Mouse (Mus musculus): ENCODE data around the gene Nell2.

Gene Nell2

DNA sequence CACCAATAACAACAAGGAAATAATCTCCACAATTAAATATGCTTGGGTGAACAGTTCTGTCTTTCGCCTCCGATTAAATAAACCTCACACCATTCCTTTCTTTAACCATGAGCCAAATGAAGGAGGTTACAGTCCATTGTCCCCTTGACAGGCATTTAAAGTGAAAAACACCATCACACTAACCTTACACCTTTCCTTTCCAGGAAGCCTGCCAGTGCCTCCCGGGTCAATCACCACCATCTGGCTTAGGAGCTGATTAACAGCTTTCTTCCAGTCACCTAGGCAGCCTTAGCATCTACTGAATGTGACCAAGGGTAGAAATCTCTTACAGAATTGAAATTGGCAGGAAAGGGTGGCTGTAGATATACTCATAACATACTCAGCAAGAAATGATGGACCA is 371.5 kb downstream of the Nell2 start:
- ChIA-PET POLR2A (interaction anchor here in 1 of 4 experiments (0.6 kb wide), 1 partner anchor 93 kb away, joined by 3 read pairs; no protein-coding TSS in a partner anchor), CTCF (no interaction called here)

DNA sequence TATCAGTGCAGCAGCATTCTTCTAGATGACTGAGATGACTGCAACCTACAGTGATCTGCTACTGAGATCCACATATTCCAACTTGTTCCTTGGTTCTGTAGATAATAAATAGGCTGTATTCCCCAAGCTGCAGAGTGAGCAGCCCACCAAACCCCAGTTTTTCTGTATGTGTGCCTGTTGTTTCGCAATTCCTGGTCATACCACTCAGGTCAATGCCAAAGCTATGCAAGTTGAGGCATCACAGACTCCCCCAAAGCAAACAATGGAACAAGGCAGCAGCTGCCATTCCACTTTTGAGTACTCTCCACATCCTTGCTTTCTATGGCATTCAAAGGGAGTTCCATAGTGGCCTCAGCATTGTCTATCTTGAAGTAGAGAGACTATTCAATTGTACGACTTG is 383.2 kb downstream of the Nell2 start:
- POLR2A ChIA-PET, result no interaction called here
- CTCF ChIA-PET, result no interaction called here

DNA sequence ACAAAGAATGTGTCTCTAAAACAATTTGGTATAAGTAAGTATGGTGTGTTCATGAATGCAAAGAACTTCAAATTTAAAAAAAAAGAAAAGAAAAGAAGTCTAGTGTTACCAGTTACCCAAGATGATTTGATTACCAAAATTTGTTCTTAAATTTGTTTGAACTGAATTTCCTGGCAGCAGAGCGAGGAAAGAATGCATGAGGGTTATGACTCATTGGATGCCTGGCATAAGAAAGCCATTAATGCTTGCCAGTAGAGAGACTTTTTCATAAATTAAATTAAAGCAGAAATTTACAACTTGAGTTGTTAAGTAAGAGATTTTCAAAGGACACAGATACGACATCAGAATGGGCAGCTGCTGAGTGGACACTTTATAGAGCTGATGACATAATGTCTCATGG is 384.2 kb downstream of the Nell2 start:
- ChIA-PET POLR2A (no interaction called here), CTCF (no interaction called here)

DNA sequence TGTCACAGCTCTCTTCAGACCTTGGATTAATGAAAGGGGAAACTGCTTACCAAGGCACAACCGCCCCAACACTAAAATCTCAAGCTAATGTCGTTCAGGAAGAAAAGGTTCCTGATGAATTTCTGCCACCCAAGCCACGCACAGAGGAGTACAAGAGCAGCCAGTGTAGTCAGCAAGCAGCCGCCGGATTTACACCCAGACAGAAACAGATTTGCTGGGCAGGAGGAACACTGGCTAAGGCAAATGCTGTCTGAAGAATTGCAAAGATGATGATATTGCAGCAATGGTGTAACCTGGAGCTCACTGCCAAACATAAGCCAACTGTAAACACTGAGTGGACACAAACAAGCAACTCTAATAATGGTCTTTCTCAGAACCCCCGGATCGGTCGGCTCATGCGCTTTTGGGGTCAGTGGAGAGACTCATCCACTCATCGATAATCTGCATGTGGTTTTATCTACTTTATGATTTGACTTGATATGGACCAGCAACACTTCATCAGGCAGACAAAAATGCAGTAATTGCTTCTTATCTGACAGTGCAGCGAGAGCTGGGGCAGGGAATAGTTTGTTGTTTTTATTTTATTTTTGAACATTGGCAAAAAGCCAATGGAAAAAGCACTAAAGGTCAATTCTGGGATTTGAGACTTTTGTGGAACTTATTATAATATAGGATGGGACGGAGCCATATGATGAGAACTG is 389.5 kb downstream of the Nell2 start:
- ChIA-PET CTCF (no interaction called here), POLR2A (no interaction called here)

DNA sequence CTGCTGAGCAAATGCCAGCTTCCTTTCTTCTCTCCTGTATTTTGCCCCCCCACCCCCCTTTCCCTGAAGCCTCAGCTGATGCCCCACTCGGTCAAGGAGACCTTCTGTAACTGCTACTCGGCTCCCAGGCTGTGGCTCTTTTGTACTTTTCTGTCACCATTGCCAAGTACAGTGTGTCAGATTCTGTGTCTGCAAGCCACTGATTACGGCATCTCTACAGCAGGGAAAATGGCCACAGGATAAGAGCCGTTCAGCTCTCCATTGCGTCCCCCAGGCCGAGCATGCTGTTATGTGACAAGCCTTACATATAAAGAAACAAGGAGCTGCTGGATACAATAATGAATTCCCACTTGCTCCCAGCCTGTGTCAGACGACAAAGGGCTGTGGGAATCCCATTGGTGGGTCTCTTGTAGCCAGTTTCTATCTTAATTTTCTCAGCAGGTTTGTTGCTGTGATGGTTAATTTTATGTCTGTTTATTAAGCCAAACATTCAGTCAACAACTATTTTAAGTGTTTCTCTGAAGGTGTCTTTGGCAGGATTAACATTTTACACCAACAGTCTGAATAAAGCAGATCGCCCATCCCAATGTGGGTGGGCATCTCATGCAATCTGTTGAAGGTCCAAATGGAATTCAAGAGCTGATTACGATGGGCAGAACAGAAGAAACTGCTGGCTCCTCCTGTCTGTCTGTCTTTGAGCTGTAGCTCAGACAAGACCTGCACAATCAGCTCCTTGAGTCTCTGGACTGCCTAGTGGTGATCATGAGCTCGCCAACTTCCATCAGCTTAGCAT is 391.1 kb downstream of the Nell2 start:
- ChIA-PET POLR2A (interaction anchor here in 1 of 4 experiments (0.5 kb wide), 1 partner anchor 1104 kb away, joined by 3 read pairs; no protein-coding TSS in a partner anchor), CTCF (interaction anchor here in 1 of 4 experiments (0.6 kb wide), 1 partner anchor 249 kb away, joined by 5 read pairs; no protein-coding TSS in a partner anchor)

DNA sequence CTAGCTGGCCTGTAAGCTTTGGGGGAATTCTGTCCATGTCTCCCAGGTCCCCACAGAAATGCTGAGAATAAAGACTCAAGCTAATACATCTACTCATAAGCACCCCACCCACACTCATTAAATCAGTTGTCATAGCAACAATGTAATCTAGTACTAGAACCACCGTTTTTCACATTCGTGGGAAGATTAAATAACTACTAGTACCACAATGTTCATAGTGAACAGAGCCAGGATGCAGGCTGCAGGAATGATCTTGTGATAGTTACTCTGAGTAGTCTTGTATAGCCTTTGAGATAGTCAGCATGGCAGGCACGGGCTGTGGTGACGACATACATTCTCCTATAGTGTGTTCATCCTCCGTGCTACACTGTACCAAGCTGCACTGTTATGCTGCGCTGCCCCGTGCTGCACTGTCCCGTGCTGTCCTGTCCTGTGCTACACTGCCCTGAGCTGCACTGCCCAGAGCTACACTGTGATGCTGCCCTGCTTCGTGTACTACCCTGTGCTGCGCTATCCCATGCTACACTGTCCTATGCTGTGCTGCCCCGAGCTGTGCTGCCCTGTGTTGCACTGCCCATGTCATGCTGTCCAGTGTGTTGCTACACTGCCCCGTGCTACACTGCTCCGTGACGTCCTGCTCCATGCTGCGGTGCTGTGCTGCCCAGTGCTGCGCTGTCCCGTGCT is 392.3 kb downstream of the Nell2 start:
- ChIA-PET POLR2A (interaction anchor here in 2 of 4 experiments (0.5 to 0.6 kb wide), 2 partner anchors 545 to 1106 kb away, joined by 3 read pairs; no protein-coding TSS in a partner anchor), CTCF (interaction anchor here in 1 of 4 experiments (0.6 kb wide), 1 partner anchor 250 kb away, joined by 5 read pairs; no protein-coding TSS in a partner anchor)

DNA sequence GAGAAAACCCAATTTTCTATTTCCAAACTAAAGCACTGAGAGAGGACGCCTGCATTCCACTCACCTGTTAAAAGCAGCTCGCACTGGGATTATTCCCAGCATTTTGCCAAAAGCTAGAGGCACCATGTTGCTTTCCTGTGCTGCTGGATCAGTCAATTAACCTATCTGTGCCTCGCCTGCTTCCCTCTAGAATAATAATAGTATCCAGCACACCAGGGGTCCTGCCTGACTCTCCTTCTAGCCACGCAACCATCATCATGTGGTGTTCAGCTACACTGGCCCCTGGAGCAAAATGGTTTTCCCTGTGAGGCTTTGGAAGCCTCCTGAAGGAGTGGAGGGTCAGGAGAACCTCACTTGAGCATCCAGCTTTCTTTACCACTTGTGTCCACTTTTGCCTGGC is 397.0 kb downstream of the Nell2 start:
- ChIA-PET CTCF (interaction anchor here in 3 of 4 experiments (0.5 to 0.7 kb wide), 5 partner anchors 19 to 1909 kb away, joined by 3 to 4 read pairs (median 3); no protein-coding TSS in a partner anchor), POLR2A (interaction anchor here in 1 of 4 experiments (0.7 kb wide), 1 partner anchor 460 kb away, joined by 5 read pairs; no protein-coding TSS in a partner anchor)

DNA sequence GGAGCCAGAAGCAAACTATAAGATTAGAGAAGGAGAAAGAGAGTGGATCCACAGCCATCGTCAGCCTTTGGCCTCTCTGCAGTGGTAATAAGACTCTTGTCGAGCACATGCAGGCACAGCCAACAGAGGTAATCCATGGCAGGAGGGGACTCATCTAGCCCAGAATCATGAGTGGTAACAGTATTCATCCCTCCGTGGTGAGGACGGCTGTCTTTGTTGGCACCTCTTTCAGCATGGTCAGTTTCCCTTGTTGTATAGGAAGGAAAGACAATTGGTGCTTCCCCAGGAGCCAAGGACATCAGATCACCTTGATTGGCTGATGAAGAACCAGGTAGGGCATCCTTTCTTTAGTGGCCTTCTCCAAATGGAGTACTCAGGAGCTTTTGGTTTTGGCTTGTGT is 419.7 kb downstream of the Nell2 start:
- CTCF ChIA-PET, result no interaction called here
- POLR2A ChIA-PET, result no interaction called here

DNA sequence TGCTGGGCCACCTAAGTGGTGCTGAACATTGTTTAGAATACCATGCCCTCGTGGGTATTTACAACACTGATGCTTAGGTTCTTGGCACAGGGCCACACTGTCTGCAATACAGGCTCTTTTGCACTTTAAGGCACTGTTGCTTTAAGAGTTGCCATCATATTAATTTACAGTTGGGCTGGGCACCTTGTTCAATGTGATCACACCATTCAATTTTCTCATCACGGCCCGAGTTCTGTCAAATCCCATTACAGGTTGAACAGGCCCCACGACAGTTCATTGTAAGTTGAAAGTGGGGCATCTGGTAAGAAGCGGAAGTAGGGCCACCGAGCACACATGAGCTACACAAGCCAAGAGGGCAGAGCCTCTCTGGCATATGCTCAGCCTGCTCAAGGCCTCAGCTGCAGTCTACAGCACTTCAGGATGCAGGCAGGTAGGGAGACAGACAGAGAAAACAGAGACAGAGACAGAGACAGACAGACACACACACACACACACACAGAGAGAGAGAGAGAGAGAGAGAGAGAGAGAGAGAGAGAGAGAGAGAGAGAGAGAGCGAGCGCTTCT is 421.0 kb downstream of the Nell2 start:
- CTCF ChIA-PET, result no interaction called here

DNA sequence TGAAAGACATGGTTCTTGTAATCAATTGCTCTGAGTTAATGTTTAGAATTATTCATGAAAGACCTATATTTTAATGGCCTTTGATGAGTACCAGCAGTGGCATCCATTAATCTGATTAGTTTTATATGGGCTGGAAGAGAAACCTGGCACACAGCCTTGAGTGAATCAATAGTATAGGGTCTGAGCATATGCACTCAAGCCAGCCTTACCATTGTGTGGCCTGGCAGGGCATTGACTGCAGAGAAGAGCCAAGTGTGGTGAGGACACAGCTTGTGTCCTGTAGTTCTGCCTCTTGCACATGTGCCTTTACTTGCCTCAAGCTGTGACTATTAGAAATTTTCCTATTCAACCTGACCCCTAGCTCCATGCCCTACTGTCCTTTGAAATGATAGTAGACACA is 426.8 kb downstream of the Nell2 start:
- POLR2A ChIA-PET, result no interaction called here

More for the DNA sequence above, 421.0 kb downstream of the Nell2 start:
- POLR2A ChIA-PET, result no interaction called here

DNA sequence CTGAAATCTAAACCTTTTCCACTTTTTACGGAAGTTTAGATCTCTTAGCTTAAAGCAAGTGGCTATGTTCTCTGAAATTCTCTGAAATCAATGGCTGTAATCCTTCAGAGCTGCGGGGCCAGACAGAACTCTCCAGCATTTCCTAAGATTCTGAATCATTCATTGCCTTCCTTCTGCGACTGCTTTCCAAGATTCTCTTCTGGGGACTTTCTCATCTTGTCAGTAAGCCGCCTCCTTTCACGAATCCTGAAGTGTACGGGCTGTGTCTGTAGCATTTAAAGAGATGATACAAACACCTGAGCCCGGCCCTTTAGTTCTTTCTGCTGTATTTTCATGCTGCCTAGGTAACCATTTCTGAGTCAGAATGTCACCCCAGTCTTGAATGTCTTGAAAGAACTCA is 428.2 kb downstream of the Nell2 start:
- ChIA-PET CTCF (no interaction called here), POLR2A (no interaction called here)

More for the DNA sequence above, 426.8 kb downstream of the Nell2 start:
- CTCF ChIA-PET, result no interaction called here

DNA sequence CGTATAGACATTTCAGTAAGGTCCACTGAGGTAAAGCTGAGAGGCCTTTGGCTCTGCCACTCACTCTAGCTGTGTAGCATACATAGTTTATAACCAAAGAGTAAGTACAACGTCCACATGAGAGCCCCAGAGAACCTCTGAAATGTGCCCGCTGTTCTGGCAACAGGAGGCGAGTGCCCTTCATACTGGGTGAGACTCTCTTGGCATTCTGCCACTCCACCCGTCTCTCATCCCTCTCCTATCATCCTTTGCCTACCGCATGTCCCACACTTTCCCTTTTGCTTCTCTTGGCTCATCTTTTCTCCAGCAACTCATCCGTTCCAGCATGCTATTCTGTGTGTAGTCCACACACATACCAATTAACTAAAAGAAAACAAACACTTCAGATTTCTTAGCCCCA is 442.4 kb downstream of the Nell2 start:
- ChIA-PET CTCF (no interaction called here), POLR2A (no interaction called here)

DNA sequence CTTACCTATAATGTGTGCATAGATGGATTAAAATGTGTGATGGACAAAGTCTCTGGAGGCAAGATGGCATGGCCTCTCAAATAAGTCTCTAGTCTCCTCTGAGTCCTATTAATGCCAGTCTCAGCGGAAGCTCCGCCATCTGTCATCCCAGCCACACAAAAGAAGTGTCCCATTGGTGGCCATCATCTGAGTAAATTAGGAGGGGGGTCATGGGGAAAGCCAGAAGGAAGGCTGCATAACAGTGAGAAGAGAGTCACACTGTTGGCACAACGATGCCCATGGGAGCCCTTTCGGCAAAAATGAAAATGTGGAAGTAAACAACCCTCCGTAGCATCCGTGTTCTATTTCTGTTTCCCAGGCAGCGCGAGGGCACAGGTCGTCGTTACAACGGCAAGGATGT is 446.7 kb downstream of the Nell2 start:
- ChIA-PET CTCF (no interaction called here), POLR2A (interaction anchor here in 1 of 4 experiments (0.6 kb wide), 1 partner anchor 285 kb away, joined by 5 read pairs; no protein-coding TSS in a partner anchor)

DNA sequence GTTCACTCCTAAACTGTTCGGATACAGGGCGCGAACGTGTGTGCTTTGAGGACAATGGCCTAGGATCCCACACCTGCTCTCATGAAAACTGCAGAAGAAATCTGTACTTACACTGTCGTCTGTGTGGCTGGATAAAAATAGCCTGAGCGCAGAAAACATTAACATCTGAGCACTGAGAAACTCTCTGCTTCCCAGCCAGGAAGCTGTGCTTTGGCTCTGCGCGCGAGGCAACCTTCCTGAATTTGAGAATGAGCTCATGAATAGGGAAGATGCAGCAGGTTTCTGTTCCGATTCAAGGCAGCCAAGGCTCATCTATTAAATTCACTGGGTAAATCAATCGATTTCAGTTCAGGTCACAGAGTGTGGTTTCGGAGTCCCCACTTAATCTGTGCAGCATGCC is 453.0 kb downstream of the Nell2 start:
- ChIA-PET POLR2A (interaction anchor here in 1 of 4 experiments (0.7 kb wide), 1 partner anchor 363 kb away, joined by 3 read pairs; no protein-coding TSS in a partner anchor), CTCF (no interaction called here)

DNA sequence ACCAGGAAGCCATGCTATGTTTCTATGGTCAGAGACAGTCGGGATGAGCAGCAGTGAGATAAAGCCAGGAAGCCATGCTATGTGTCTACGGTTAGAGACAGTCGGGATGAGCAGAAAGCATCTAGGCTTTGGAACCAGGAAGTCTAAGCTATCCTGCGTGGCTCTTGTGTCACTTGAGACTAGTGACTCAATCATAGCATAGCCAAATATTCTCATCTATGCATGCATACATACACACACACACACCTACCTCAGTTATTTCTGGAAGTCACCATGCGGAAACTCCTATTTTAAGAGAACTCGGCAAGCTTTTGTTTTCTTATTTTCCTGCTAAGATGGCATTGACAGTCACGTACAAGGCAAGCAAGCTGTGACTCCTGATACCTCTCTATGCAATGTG is 457.5 kb downstream of the Nell2 start:
- CTCF ChIA-PET, result no interaction called here

DNA sequence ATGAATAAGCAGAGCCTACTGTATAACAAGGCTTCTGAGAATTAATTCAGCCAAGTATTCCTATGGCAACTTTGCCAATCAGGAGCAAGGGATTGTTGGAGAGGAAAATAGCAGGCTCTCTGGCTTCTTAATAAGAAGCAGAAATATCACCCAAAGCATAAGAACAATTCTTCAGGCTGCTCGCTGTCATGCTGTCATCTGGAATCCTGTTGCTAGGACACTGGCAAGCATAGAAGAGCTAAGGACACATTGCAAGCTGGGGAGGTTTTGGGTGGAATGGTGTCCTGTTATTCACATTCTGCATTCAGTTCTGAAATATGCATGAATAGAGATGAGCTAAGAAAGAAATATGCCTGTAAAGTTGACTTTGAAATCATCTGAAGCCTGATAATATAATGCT is 459.6 kb downstream of the Nell2 start:
- CTCF ChIA-PET, result no interaction called here
- POLR2A ChIA-PET, result no interaction called here

More for the DNA sequence above, 457.5 kb downstream of the Nell2 start:
- POLR2A ChIA-PET, result no interaction called here

DNA sequence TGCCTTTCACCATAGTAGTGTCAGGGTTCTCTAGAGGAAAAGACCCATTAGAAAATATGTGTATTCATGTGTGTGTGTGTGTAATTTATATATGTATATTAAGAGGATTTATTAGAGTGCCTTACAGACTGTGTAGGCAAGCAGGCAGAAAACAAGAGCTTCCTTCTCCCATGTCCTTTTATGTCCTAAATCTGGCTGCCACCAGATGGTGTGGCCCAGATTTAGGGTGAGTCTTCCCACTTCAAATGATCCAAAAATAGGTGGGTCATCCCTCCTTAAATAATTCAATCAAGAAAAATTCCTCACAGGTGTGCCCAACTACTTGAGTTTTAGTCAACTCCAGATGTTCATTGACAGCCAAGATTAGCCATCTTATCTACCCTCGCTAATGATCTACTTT is 460.3 kb downstream of the Nell2 start:
- POLR2A ChIA-PET, result no interaction called here

DNA sequence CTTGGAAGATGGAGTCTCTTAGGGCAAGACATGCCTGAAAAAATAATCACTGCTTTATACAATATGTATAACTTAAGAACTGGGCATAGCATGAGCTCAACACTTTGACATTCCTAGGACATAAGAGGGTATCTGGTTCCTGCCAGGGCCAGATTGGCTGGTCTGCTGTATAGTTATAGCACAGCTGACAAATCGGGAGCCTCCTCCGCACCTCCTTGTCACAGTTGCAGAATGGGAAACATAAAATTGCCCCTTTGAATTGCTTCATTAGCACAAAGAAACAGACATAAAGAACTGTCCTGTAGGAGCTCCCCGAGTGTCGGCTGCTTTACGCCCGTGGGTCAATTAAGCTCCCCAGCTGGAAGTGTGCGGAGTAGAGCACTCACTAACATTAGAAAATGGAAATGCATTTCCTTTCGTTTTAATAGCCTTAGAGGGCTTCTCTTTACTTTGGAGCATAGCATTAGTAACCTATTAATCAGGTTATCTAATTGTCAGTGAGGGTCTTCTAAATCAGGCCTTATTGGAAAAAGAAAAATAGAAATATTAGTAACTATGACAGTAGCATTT is 473.2 kb downstream of the Nell2 start:
- ChIA-PET CTCF (interaction anchor here in 1 of 4 experiments (0.6 kb wide), 1 partner anchor 19 kb away, joined by 3 read pairs; no protein-coding TSS in a partner anchor), POLR2A (no interaction called here)

More for the DNA sequence above, 460.3 kb downstream of the Nell2 start:
- CTCF ChIA-PET, result no interaction called here

DNA sequence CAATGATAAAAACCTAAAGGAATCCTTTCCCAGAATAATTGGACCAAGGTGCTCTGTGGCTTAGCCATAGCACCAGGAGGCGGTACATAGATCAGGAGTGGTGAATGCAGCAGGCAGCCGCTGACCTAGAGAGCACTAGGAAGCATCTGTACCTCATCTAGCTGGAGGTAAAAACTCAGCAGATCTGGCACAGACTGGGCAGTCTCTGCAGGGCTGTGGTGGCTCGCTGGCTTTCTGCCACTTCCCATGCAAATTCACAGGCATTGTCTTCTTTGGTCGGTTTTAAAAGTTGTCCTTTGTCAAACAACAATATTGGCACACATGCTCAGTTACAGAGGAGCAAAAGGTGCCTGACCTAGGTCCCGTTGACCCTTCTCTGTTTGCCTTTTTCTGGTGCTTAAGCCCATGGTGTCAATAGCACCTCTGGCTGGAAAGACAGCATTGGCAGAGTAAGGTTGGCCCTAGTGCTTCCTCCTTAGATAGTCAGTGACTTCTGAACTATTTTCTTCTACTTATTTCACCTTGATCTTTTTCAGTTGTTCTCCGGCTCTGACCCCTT is 479.1 kb downstream of the Nell2 start:
- POLR2A ChIA-PET, result no interaction called here
- CTCF ChIA-PET, result no interaction called here

Measured in embryonic stem cell, embryonic (primary cell).